Mouse (Mus musculus) liver, embryonic 12.5 days (tissue): ENCODE measurements around the gene Acaca. TPM values are rescaled to one million over a fixed set of nuclear protein-coding genes. Genes with fewer than 3 reads are reported as not detected.
A peak's percentile ranks its signal among the peaks of the same experiment; 100 is the strongest.
"Not testable (repeated sequence)": the region's sequence is repeated elsewhere in the genome, so short reads cannot be mapped to it uniquely, and the experiment has no call there.

ENCODE experiments used
- ATAC-seq: fragments of 200-750 bp; cut with Nextera tagmentation; 2 replicates; pipeline ENCODE4 v1.8.0; 2017; ENCODE audit warnings: moderate number of reproducible peaks, mild to moderate bottlenecking, moderate library complexity
- H3K27ac ChIP-seq: fragments of 300-500 bp; sonication (generic); 2 replicates; pipeline ENCODE4 v1.5.1; 2016; ENCODE audit warnings: mild to moderate bottlenecking
- H3K27me3 ChIP-seq: fragments of 300-500 bp; sonication (generic); replicated peaks from 2 replicates; pipeline ENCODE4 v1.6.1; 2016; ENCODE audit warnings: mild to moderate bottlenecking, moderate library complexity
- H3K36me3 ChIP-seq: fragments of 300-500 bp; sonication (generic); 2 replicates; pipeline ENCODE4 v1.6.1; 2016; ENCODE audit warnings: mild to moderate bottlenecking, moderate library complexity
- H3K4me1 ChIP-seq: fragments of 300-500 bp; sonication (generic); 2 replicates; pipeline ENCODE4 v1.6.1; 2016
- H3K4me2 ChIP-seq: fragments of 300-500 bp; sonication (generic); 2 replicates; pipeline ENCODE4 v1.6.1; 2016; ENCODE audit warnings: mild to moderate bottlenecking, moderate library complexity
- H3K4me3 ChIP-seq: fragments of 300-500 bp; sonication (generic); 2 replicates; pipeline ENCODE4 v1.5.1; 2016; ENCODE audit warnings: mild to moderate bottlenecking, moderate library complexity
- H3K9ac ChIP-seq: fragments of 300-500 bp; sonication (generic); 2 replicates; pipeline ENCODE4 v1.6.1; 2016; ENCODE audit warnings: mild to moderate bottlenecking, moderate library complexity
- H3K9me3 ChIP-seq: fragments of 300-500 bp; sonication (generic); replicated peaks from 2 replicates; pipeline ENCODE4 v1.6.1; 2016; ENCODE audit warnings: mild to moderate bottlenecking, moderate library complexity
- WGBS: fragments of 180-500 bp; shearing (Covaris S2); methylation state at CpG from one replicate; pipeline ENCODE4 v1.1.7; 2016; ENCODE audit not compliant: insufficient replicate concordance; 5-methylcytosine and 5-hydroxymethylcytosine counted together
- polyA plus RNA-seq: library from polyadenylated mRNA; unstranded; fragments of >200 nt; fragmentation: Nextera tagmentation; extraction: Ambion mirVana; gene quantifications from 2 replicates; pipeline ENCODE4 v1.2.1, GENCODE M21; 2016

Acaca gene
- polyA plus RNA-seq, 1 experiment from 2014 or later: 11.8 TPM

- Histone ChIP-seq H3K9me3 (no peaks in the 10 kb centered on the region), H3K27ac (no peak overlapping the region), H3K9ac (no peak overlapping the region), H3K4me1 (no peaks in the 10 kb centered on the region), H3K27me3 (no peaks in the 10 kb centered on the region), H3K36me3 (peaks cover 37% of the 10 kb centered on the region), H3K4me2 (no peak overlapping the region), H3K4me3 (no peak overlapping the region)
- ATAC-seq: no peak
- WGBS: 89% methylated on average over 13 of the region's 13 CpGs
Measured at GRCm38 (mm10) chr11:84376510-84377365, 247.3 kb downstream of the Acaca start.

GRCm38 (mm10) chr11:84382450-84382849 is 253.0 kb downstream of the Acaca start:
- no peak overlapping the region for H3K4me2 ChIP-seq
- 87% methylated on average over 13 of the region's 13 CpGs for WGBS

GRCm38 (mm10) chr11:84383891-84384290 is 254.4 kb downstream of the Acaca start:
- Histone ChIP-seq H3K27ac (no peak overlapping the region), H3K9ac (no peak overlapping the region), H3K4me2 (no peak overlapping the region), H3K4me1 (no peaks in the 10 kb centered on the region), H3K9me3 (no peaks in the 10 kb centered on the region), H3K4me3 (no peak overlapping the region), H3K27me3 (no peaks in the 10 kb centered on the region), H3K36me3 (peaks cover 49% of the 10 kb centered on the region)
- 87% methylated on average over 6 of the region's 6 CpGs for WGBS
- no peak for ATAC-seq

More at GRCm38 (mm10) chr11:84382450-84382849, 253.0 kb downstream of the Acaca start:
- Histone ChIP-seq H3K27ac (no peak overlapping the region), H3K9me3 (no peaks in the 10 kb centered on the region), H3K36me3 (peaks cover 40% of the 10 kb centered on the region), H3K4me3 (no peak overlapping the region), H3K27me3 (no peaks in the 10 kb centered on the region), H3K9ac (no peak overlapping the region), H3K4me1 (no peaks in the 10 kb centered on the region)
- ATAC-seq: no peak

GRCm38 (mm10) chr11:84389332-84389731 is 259.9 kb downstream of the Acaca start:
- no peak overlapping the region for H3K9ac ChIP-seq
- H3K27ac ChIP-seq: no peak overlapping the region
- no peaks in the 10 kb centered on the region for H3K27me3 ChIP-seq
- H3K36me3 ChIP-seq: peaks cover 68% of the 10 kb centered on the region
- WGBS: 77% methylated on average over 6 of the region's 6 CpGs
- H3K4me1 ChIP-seq: no peaks in the 10 kb centered on the region
- no peak overlapping the region for H3K4me3 ChIP-seq
- no peaks in the 10 kb centered on the region for H3K9me3 ChIP-seq
- no peak overlapping the region for H3K4me2 ChIP-seq
- ATAC-seq: no peak

GRCm38 (mm10) chr11:84391126-84391525 is 261.7 kb downstream of the Acaca start:
- H3K4me2 ChIP-seq: no peak overlapping the region
- WGBS: 73% methylated on average over 8 of the region's 8 CpGs
- no peak overlapping the region for H3K27ac ChIP-seq
- H3K4me3 ChIP-seq: no peak overlapping the region
- H3K4me1 ChIP-seq: no peaks in the 10 kb centered on the region
- peaks cover 79% of the 10 kb centered on the region for H3K36me3 ChIP-seq
- H3K9me3 ChIP-seq: no peaks in the 10 kb centered on the region
- ATAC-seq: no peak
- no peak overlapping the region for H3K9ac ChIP-seq
- no peaks in the 10 kb centered on the region for H3K27me3 ChIP-seq

- H3K9ac ChIP-seq, H3K4me3 ChIP-seq, H3K27ac ChIP-seq, H3K9me3 ChIP-seq, H3K4me1 ChIP-seq, H3K4me2 ChIP-seq, H3K27me3 ChIP-seq, ATAC-seq: not testable (repeated sequence)
- peaks cover 87% of the 10 kb centered on the region for H3K36me3 ChIP-seq
- WGBS: 80% methylated on average over 7 of the region's 7 CpGs
Measured at GRCm38 (mm10) chr11:84392066-84392465, 262.6 kb downstream of the Acaca start.

- H3K4me1 ChIP-seq: no peaks in the 10 kb centered on the region
- no peaks in the 10 kb centered on the region for H3K27me3 ChIP-seq
- 64% methylated on average over 7 of the region's 7 CpGs for WGBS
- H3K4me2 ChIP-seq: no peak overlapping the region
- no peak overlapping the region for H3K9ac ChIP-seq
- no peak overlapping the region for H3K27ac ChIP-seq
- H3K9me3 ChIP-seq: no peaks in the 10 kb centered on the region
- ATAC-seq: no peak
- H3K4me3 ChIP-seq: no peak overlapping the region
- H3K36me3 ChIP-seq: peaks cover 94% of the 10 kb centered on the region
Measured at GRCm38 (mm10) chr11:84393571-84393970, 264.1 kb downstream of the Acaca start.

GRCm38 (mm10) chr11:84395010-84395409 is 265.5 kb downstream of the Acaca start:
- Histone ChIP-seq H3K36me3 (peaks cover 88% of the 10 kb centered on the region), H3K4me3 (no peak overlapping the region), H3K27ac (no peak overlapping the region), H3K9ac (no peak overlapping the region), H3K4me1 (no peaks in the 10 kb centered on the region), H3K27me3 (no peaks in the 10 kb centered on the region), H3K4me2 (no peak overlapping the region), H3K9me3 (no peaks in the 10 kb centered on the region)
- ATAC-seq: no peak
- 74% methylated on average over 1 of the region's 1 CpGs for WGBS

- H3K36me3 ChIP-seq: no peaks in the 10 kb centered on the region; the same call in 1 of the 2 replicates
- no peak for ATAC-seq
- no peak overlapping the region for H3K27ac ChIP-seq
- H3K4me1 ChIP-seq: peaks cover 22% of the 10 kb centered on the region
- H3K9me3 ChIP-seq: peaks cover 12% of the 10 kb centered on the region
- no peak overlapping the region for H3K4me3 ChIP-seq
- no peak overlapping the region for H3K9ac ChIP-seq
- no peak overlapping the region for H3K4me2 ChIP-seq
- 81% methylated on average over 4 of the region's 4 CpGs for WGBS
- H3K27me3 ChIP-seq: no peaks in the 10 kb centered on the region
Measured at GRCm38 (mm10) chr11:84406733-84407132, 277.3 kb downstream of the Acaca start.

- ATAC-seq: no peak
- Histone ChIP-seq H3K4me2 (peak overlapping the region; percentile 55; the same call in 1 of the 2 replicates), H3K4me3 (no peak overlapping the region), H3K36me3 (no peaks in the 10 kb centered on the region), H3K4me1 (peaks cover 55% of the 10 kb centered on the region), H3K9ac (0 out of 2 replicates have a peak overlapping the region, but pooled peaks have one; percentile 44), H3K27me3 (no peaks in the 10 kb centered on the region), H3K27ac (peak overlapping the region; percentile 78), H3K9me3 (peaks cover 12% of the 10 kb centered on the region)
- WGBS: 57% methylated on average over 4 of the region's 4 CpGs
Measured at GRCm38 (mm10) chr11:84410383-84410782, 280.9 kb downstream of the Acaca start.

GRCm38 (mm10) chr11:84410879-84411641 is 281.6 kb downstream of the Acaca start:
- Histone ChIP-seq H3K4me2 (peak overlapping the region; percentile 55), H3K36me3 (no peaks in the 10 kb centered on the region), H3K27ac (peak overlapping the region; percentile 78), H3K9me3 (peaks cover 11% of the 10 kb centered on the region), H3K4me3 (no peak overlapping the region), H3K4me1 (peaks cover 61% of the 10 kb centered on the region), H3K27me3 (no peaks in the 10 kb centered on the region), H3K9ac (peak overlapping the region; percentile 44)
- 50% methylated on average over 7 of the region's 7 CpGs for WGBS
- ATAC-seq: peak; percentile 64

GRCm38 (mm10) chr11:84411642-84412018 is 282.2 kb downstream of the Acaca start:
- peak overlapping the region; percentile 78 for H3K27ac ChIP-seq
- H3K4me1 ChIP-seq: peaks cover 67% of the 10 kb centered on the region
- H3K4me3 ChIP-seq: no peak overlapping the region
- 45% methylated on average over 7 of the region's 7 CpGs for WGBS
- H3K27me3 ChIP-seq: no peaks in the 10 kb centered on the region
- peaks cover 5% of the 10 kb centered on the region for H3K9me3 ChIP-seq
- H3K9ac ChIP-seq: peak overlapping the region; percentile 44; the same call in 1 of the 2 replicates
- peak; percentile 66 for ATAC-seq
- H3K4me2 ChIP-seq: peak overlapping the region; percentile 55
- no peaks in the 10 kb centered on the region for H3K36me3 ChIP-seq
